Mouse (Mus musculus): Measurements from ENCODE around the gene Gltpd2. TPM values are rescaled to one million over a fixed set of nuclear protein-coding genes. Genes with fewer than 3 reads are reported as not detected.
"Not testable (repeated sequence)": the region's sequence is repeated elsewhere in the genome, so short reads cannot be mapped to it uniquely, and the experiment has no call there.

The Gltpd2 gene
- polyA plus RNA-seq, 1 experiment from 2014 or later: not detected

DNA sequence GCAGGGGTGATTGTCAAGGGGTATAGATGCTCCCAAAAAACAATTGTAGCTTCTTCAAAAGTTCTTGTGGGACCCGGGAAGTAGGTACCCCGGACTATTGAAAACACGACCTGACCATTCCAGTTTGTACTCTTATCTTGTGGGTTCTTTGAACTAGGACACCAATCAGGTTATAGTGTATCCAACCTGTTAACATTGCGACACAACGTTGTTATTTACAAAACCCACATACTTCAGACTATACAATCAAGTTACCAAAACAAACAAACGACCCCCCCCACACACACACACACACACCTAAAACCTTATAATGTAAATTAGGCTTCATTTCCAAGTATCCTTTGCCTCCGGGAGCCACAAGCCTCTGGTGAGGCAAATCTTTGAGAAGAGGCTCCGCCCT is 5.8 kb downstream of the Gltpd2 start:
- no peak; the same call in 1 of the 2 replicates for ATAC-seq (ENCODE audit: insufficient read depth, low FRiP score, low TSS enrichment)

DNA sequence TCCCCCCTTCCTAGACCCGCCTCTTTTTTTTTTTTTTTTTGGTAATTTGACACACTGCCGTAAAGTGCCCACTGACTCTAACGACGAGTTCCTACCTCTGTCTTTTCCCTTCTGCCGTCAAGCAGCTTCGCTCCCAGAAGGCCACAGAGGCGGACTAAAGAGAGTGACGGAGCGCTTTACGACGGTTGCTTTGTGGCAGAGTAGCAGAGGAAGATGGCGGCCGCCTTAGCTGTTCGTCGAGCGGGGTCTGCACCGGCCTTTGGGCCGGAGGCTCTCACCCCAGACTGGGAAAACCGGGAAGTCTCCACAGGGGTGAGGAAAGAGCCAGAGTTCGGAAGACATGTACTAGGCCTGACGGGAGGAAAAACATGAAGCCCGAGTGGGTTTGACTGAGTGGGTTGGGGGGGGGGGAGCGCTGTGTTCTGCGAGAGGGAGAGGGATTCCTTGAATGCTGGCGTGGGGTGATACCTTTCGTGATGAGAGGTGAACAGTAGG is 6.2 kb downstream of the Gltpd2 start, which contains the start of gene Psmb6:
TSS of gene Psmb6 (plus strand) at position 184 of the 495 bp plus-strand sequence.
- Histone ChIP-seq H3K27me3 (ENCODE audit: control insufficient read depth, insufficient read depth, low read length) (no peaks in the 10 kb centered on the region), H3K9ac (ENCODE audit: low read length) (peak within 1 kb of the TSS; percentile 70), H3K36me3 (ENCODE audit: control insufficient read depth, insufficient read depth, low read length) (peaks cover 9% of the 10 kb centered on the region), H3K4me1 (ENCODE audit: control insufficient read depth, insufficient read depth, low read length) (peaks cover 5% of the 10 kb centered on the region; the same call in 1 of the 2 replicates), H3K9me3 (ENCODE audit: control insufficient read depth, low read length) (no peaks in the 10 kb centered on the region), H3K27ac (ENCODE audit: low read depth, low read length) (no peak within 1 kb of the TSS), H3K4me2 (ENCODE audit: low read depth) (peak within 1 kb of the TSS; percentile 74), H3K4me3 (ENCODE audit: low read depth, low read length) (peak within 1 kb of the TSS; percentile 82)
- peak; percentile 89 for ATAC-seq (ENCODE audit: insufficient read depth, low FRiP score, low TSS enrichment)
- DNase-seq (ENCODE audit: low spot score): peak; percentile 93
- WGBS: 0% methylated on average over 25 of the region's 26 CpGs

More for the DNA sequence above, 5.8 kb downstream of the Gltpd2 start:
- Histone ChIP-seq H3K27ac (ENCODE audit: low read depth, low read length) (no peak overlapping the region), H3K9me3 (ENCODE audit: control insufficient read depth, low read length) (no peaks in the 10 kb centered on the region), H3K4me1 (ENCODE audit: control insufficient read depth, insufficient read depth, low read length) (peaks cover 5% of the 10 kb centered on the region; the same call in 1 of the 2 replicates), H3K4me3 (ENCODE audit: low read depth, low read length) (peak overlapping the region; percentile 3; the same call in 1 of the 2 replicates), H3K4me2 (ENCODE audit: low read depth) (peak overlapping the region; percentile 40), H3K9ac (ENCODE audit: low read length) (no peak overlapping the region), H3K27me3 (ENCODE audit: control insufficient read depth, insufficient read depth, low read length) (no peaks in the 10 kb centered on the region), H3K36me3 (ENCODE audit: control insufficient read depth, insufficient read depth, low read length) (peaks cover 9% of the 10 kb centered on the region)
- WGBS: 7% methylated on average over 8 of the region's 8 CpGs
- no peak for DNase-seq (ENCODE audit: low spot score)

DNA sequence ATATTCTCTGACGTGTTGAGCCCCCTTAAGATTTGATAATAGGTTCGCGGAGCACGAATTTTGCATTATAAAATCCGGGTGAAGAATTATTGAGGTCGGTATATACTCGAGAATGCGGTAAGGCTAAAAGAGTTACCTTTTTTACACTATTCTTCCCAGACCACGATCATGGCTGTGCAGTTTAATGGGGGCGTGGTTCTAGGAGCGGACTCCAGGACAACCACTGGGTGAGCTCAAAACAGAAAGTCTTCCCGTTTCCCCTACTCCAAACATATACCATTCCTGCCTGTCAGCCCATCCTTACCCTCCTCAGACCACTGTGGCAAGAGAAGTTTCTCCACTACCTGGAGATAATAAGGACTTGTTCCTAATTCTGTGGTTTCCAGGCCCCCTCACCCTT is 6.7 kb downstream of the Gltpd2 start:
- Histone ChIP-seq H3K4me3 (ENCODE audit: low read depth, low read length) (peak overlapping the region; percentile 82), H3K4me2 (ENCODE audit: low read depth) (peak overlapping the region; percentile 74), H3K9ac (ENCODE audit: low read length) (peak overlapping the region; percentile 70), H3K27ac (ENCODE audit: low read depth, low read length) (no peak overlapping the region), H3K9me3 (ENCODE audit: control insufficient read depth, low read length) (no peaks in the 10 kb centered on the region), H3K27me3 (ENCODE audit: control insufficient read depth, insufficient read depth, low read length) (no peaks in the 10 kb centered on the region), H3K36me3 (ENCODE audit: control insufficient read depth, insufficient read depth, low read length) (peaks cover 9% of the 10 kb centered on the region), H3K4me1 (ENCODE audit: control insufficient read depth, insufficient read depth, low read length) (peaks cover 5% of the 10 kb centered on the region; the same call in 1 of the 2 replicates)
- no peak for DNase-seq (ENCODE audit: low spot score)
- 4% methylated on average over 12 of the region's 12 CpGs for WGBS
- peak; percentile 29 for ATAC-seq (ENCODE audit: insufficient read depth, low FRiP score, low TSS enrichment)

DNA sequence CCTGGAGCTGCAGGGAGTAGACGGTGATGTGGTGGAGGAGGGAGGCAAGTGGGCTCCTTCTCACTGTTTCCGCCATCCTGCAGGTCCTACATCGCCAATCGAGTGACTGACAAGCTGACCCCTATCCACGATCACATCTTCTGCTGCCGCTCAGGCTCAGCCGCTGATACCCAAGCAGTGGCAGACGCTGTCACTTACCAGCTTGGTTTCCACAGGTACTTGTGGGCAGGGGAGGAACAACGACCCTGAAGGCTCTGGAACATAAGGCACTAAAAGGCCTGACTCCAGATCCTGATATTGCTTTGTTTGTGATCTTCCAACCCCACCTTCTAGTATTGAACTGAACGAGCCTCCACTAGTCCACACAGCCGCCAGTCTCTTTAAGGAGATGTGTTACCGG is 7.2 kb downstream of the Gltpd2 start:
- Histone ChIP-seq H3K9me3 (ENCODE audit: control insufficient read depth, low read length) (no peaks in the 10 kb centered on the region), H3K36me3 (ENCODE audit: control insufficient read depth, insufficient read depth, low read length) (peaks cover 9% of the 10 kb centered on the region), H3K27ac (ENCODE audit: low read depth, low read length) (no peak overlapping the region), H3K27me3 (ENCODE audit: control insufficient read depth, insufficient read depth, low read length) (no peaks in the 10 kb centered on the region), H3K4me3 (ENCODE audit: low read depth, low read length) (peak overlapping the region; percentile 82), H3K4me2 (ENCODE audit: low read depth) (peak overlapping the region; percentile 74), H3K4me1 (ENCODE audit: control insufficient read depth, insufficient read depth, low read length) (peaks cover 5% of the 10 kb centered on the region; the same call in 1 of the 2 replicates), H3K9ac (ENCODE audit: low read length) (no peak overlapping the region)
- DNase-seq (ENCODE audit: low spot score) (no peak), ATAC-seq (ENCODE audit: insufficient read depth, low FRiP score, low TSS enrichment) (no peak)
- WGBS: 90% methylated on average over 12 of the region's 12 CpGs

DNA sequence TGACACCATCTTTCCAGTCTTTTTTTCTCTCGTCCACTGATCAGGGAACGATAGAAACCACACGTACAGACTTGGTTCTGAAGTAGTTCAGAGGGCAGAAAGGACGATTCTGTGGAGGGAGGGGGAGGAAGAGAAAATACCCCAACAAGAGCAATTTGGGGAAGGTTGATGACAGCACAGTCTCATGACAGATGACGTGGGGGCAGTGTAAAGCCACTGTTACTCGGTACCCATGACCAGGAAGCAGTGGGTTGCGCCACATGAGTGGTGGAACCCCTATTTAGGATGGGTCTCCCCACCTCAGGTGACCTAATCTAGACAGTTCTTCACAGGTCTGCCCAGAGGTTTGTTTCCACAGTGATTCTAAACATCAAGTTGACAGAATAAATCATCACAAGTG is 9.6 kb downstream of the Gltpd2 start:
- no peak overlapping the region for H3K9ac ChIP-seq (ENCODE audit: low read length)
- H3K27me3 ChIP-seq (ENCODE audit: control insufficient read depth, insufficient read depth, low read length): no peaks in the 10 kb centered on the region
- H3K9me3 ChIP-seq (ENCODE audit: control insufficient read depth, low read length): no peaks in the 10 kb centered on the region
- ATAC-seq (ENCODE audit: insufficient read depth, low FRiP score, low TSS enrichment): no peak
- peaks cover 5% of the 10 kb centered on the region; the same call in 1 of the 2 replicates for H3K4me1 ChIP-seq (ENCODE audit: control insufficient read depth, insufficient read depth, low read length)
- no peak for DNase-seq (ENCODE audit: low spot score)
- WGBS: 90% methylated on average over 7 of the region's 7 CpGs
- H3K4me3 ChIP-seq (ENCODE audit: low read depth, low read length): no peak overlapping the region
- no peak overlapping the region for H3K4me2 ChIP-seq (ENCODE audit: low read depth)
- H3K36me3 ChIP-seq (ENCODE audit: control insufficient read depth, insufficient read depth, low read length): peaks cover 9% of the 10 kb centered on the region
- no peak overlapping the region for H3K27ac ChIP-seq (ENCODE audit: low read depth, low read length)

DNA sequence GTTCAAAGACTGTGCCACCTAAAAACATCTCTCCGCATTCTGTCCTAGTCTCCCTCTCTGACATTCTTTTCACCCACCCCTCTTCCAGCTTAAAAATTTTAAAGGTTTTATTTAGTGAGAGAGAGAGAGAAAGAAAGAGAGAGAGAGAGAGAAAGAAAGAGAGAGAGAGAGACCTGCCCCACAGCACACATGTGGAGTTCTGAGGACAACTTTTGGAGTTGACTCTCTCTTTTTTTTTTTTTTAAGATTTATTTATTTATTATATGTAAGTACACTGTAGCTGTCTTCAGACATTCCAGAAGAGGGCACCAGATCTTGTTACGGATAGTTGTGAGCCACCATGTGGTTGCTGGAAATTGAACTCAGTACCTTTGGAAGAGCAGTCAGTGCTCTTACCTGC is 12.1 kb downstream of the Gltpd2 start:
- H3K9ac ChIP-seq (ENCODE audit: low read length); ATAC-seq (ENCODE audit: insufficient read depth, low FRiP score, low TSS enrichment); H3K4me1 ChIP-seq (ENCODE audit: control insufficient read depth, insufficient read depth, low read length); DNase-seq (ENCODE audit: low spot score); H3K36me3 ChIP-seq (ENCODE audit: control insufficient read depth, insufficient read depth, low read length); H3K27me3 ChIP-seq (ENCODE audit: control insufficient read depth, insufficient read depth, low read length); H3K9me3 ChIP-seq (ENCODE audit: control insufficient read depth, low read length); H3K4me3 ChIP-seq (ENCODE audit: low read depth, low read length); H3K27ac ChIP-seq (ENCODE audit: low read depth, low read length); H3K4me2 ChIP-seq (ENCODE audit: low read depth): not testable (repeated sequence)
- 65% methylated on average over 2 of the region's 2 CpGs for WGBS

DNA sequence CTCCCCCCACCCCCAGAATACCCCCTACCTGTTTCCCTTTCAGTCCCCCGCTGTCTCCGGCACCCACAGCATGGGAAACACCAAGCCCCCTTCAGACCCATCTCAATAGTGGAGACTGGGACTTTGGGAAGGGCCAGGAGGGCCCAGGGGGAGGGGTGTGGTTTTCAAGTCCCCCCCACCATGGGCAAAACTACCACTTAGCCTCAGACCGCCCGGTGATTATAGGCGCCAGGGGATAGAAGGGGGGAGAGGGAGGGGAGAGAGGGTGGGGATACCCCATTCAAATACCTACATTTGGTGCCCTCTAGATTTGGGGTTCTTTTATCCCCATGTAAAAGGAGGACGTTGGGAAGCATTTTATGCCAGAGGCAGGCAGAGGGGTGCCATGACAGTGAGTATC is 13.8 kb downstream of the Gltpd2 start, which contains the start of gene Gm40193:
TSS of gene Gm40193 (minus strand) at position 101 of the 400 bp plus-strand sequence.
- WGBS: 73% methylated on average over 6 of the region's 6 CpGs
- Histone ChIP-seq H3K9ac (ENCODE audit: low read length) (no peak within 1 kb of the TSS), H3K4me3 (ENCODE audit: low read depth, low read length) (no peak within 1 kb of the TSS), H3K4me1 (ENCODE audit: control insufficient read depth, insufficient read depth, low read length) (no peaks in the 10 kb centered on the region), H3K4me2 (ENCODE audit: low read depth) (no peak within 1 kb of the TSS), H3K9me3 (ENCODE audit: control insufficient read depth, low read length) (no peaks in the 10 kb centered on the region), H3K36me3 (ENCODE audit: control insufficient read depth, insufficient read depth, low read length) (peaks cover 4% of the 10 kb centered on the region), H3K27me3 (ENCODE audit: control insufficient read depth, insufficient read depth, low read length) (no peaks in the 10 kb centered on the region), H3K27ac (ENCODE audit: low read depth, low read length) (no peak within 1 kb of the TSS)
- ATAC-seq (ENCODE audit: insufficient read depth, low FRiP score, low TSS enrichment) (no peak), DNase-seq (ENCODE audit: low spot score) (no peak)

DNA sequence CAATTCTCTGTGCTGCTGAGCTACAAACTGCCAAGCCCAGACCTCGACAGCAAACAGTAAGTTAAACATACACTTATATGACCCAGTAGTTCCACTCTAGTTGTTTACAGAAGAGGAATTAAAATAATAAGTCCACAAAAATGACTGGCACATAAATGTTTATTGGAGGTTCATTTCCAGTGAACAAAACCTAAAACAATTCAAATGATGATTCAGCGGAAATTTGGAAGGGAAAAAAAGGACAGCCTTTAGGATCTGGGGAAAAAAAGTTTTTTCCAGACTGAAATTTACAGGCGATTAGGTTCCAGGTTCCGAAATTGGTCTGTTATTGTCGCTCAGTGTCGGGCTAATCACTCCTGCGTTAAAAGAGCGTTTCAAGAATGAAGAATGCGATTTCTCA is 20.4 kb downstream of the Gltpd2 start:
- H3K27me3 ChIP-seq (ENCODE audit: control insufficient read depth, insufficient read depth, low read length): peaks cover 11% of the 10 kb centered on the region
- no peaks in the 10 kb centered on the region for H3K36me3 ChIP-seq (ENCODE audit: control insufficient read depth, insufficient read depth, low read length)
- no peaks in the 10 kb centered on the region for H3K9me3 ChIP-seq (ENCODE audit: control insufficient read depth, low read length)
- 19% methylated on average over 9 of the region's 9 CpGs for WGBS
- no peaks in the 10 kb centered on the region; the same call in 1 of the 2 replicates for H3K4me1 ChIP-seq (ENCODE audit: control insufficient read depth, insufficient read depth, low read length)
- peak overlapping the region; percentile 75 for H3K4me2 ChIP-seq (ENCODE audit: low read depth)
- no peak overlapping the region for H3K27ac ChIP-seq (ENCODE audit: low read depth, low read length)
- no peak for ATAC-seq (ENCODE audit: insufficient read depth, low FRiP score, low TSS enrichment)
- DNase-seq (ENCODE audit: low spot score): no peak
- peak overlapping the region; percentile 57; the same call in 1 of the 2 replicates for H3K9ac ChIP-seq (ENCODE audit: low read length)
- H3K4me3 ChIP-seq (ENCODE audit: low read depth, low read length): peak overlapping the region; percentile 49

Measured in neural tube, embryonic 11.5 days (tissue).